Comparison of ENCODE assay signal across 8 mouse cellular contexts in genomic region chr3:121967681-121968476, GRCm38 (mm10). TPM values are rescaled to one million over a fixed set of nuclear protein-coding genes. Genes with fewer than 3 reads are reported as not detected.
DNase-seq lines count a peak whose midpoint lies in the region; ATAC-seq and TF ChIP-seq lines count a peak whose summit lies in the region.

No protein-coding gene starts in this region.

- peaks cover 14% of the 10 kb centered on the region for H3K4me1 ChIP-seq in embryonic facial prominence, embryonic 13.5 days
- peaks cover 3% of the 10 kb centered on the region; the same call in 1 of the 2 replicates for H3K4me1 ChIP-seq in kidney, adult 2 months (ENCODE audit: control insufficient read depth, insufficient read depth, low read length)
- peaks cover 17% of the 10 kb centered on the region for H3K4me1 ChIP-seq in limb, embryonic 13.5 days
- peaks cover 9% of the 10 kb centered on the region for H3K4me1 ChIP-seq in midbrain, embryonic 15.5 days
- no peaks in the 10 kb centered on the region for H3K4me1 ChIP-seq in spleen, adult 2 months (ENCODE audit: control insufficient read depth, insufficient read depth, insufficient read length)

- peak overlapping the region; percentile 63 for H3K4me3 ChIP-seq in embryonic facial prominence, embryonic 13.5 days
- peak overlapping the region; percentile 97 for H3K4me3 ChIP-seq in kidney, adult 2 months (ENCODE audit: insufficient read depth, low read depth, low read length)
- H3K4me3 ChIP-seq in limb, embryonic 13.5 days, result peak overlapping the region; percentile 56
- H3K4me3 ChIP-seq in midbrain, embryonic 15.5 days, result peak overlapping the region; percentile 44
- peak overlapping the region; percentile 65 for H3K4me3 ChIP-seq in spleen, adult 2 months (ENCODE audit: extremely low read depth, insufficient read depth, insufficient read length)

- H3K9me3 ChIP-seq in embryonic facial prominence, embryonic 13.5 days, result no peaks in the 10 kb centered on the region
- H3K9me3 ChIP-seq in limb, embryonic 13.5 days, result no peaks in the 10 kb centered on the region
- H3K9me3 ChIP-seq in midbrain, embryonic 15.5 days, result no peaks in the 10 kb centered on the region

- peak overlapping the region; percentile 74 for H3K9ac ChIP-seq in embryonic facial prominence, embryonic 13.5 days
- peak overlapping the region; percentile 69 for H3K9ac ChIP-seq in limb, embryonic 13.5 days
- peak overlapping the region; percentile 41 for H3K9ac ChIP-seq in midbrain, embryonic 15.5 days

- H3K4me2 ChIP-seq in embryonic facial prominence, embryonic 13.5 days, result peak overlapping the region; percentile 72
- peak overlapping the region; percentile 79 for H3K4me2 ChIP-seq in limb, embryonic 13.5 days (replicated peaks)
- peak overlapping the region; percentile 87 for H3K4me2 ChIP-seq in midbrain, embryonic 15.5 days

- TF ChIP-seq POLR2A in kidney, adult 2 months (IDR thresholded peaks at IDR 0.05; ENCODE audit: low read depth, low read length), result peak; percentile 90
- peak; percentile 30; the same call in 1 of the 2 replicates for TF ChIP-seq POLR2A in spleen, adult 2 months (IDR thresholded peaks at IDR 0.05; ENCODE audit: low read depth, low read length)

- no peaks in the 10 kb centered on the region for H3K36me3 ChIP-seq in embryonic facial prominence, embryonic 13.5 days
- H3K36me3 ChIP-seq in kidney, adult 2 months (ENCODE audit: control insufficient read depth, insufficient read depth, low read length), result no peaks in the 10 kb centered on the region
- H3K36me3 ChIP-seq in limb, embryonic 13.5 days, result no peaks in the 10 kb centered on the region
- no peaks in the 10 kb centered on the region for H3K36me3 ChIP-seq in midbrain, embryonic 15.5 days (replicated peaks)
- H3K36me3 ChIP-seq in spleen, adult 2 months (ENCODE audit: control insufficient read depth, insufficient read depth, low read length), result no peaks in the 10 kb centered on the region

- no peak for TF ChIP-seq CTCF in kidney, adult 2 months (conservative IDR thresholded peaks at IDR 0.05; ENCODE audit: insufficient read depth, insufficient read length, low read depth, low read length)
- TF ChIP-seq CTCF in spleen, adult 2 months (IDR thresholded peaks at IDR 0.05; ENCODE audit: extremely low read depth, insufficient read depth, insufficient read length, insufficient replicate concordance), result no peak

- 0 out of 2 replicates have a peak overlapping the region, but pooled peaks have one; percentile 4 for H3K27ac ChIP-seq in embryonic facial prominence, embryonic 13.5 days
- H3K27ac ChIP-seq in kidney, adult 2 months (ENCODE audit: insufficient read depth, low read depth, low read length), result peak overlapping the region; percentile 85
- no peak overlapping the region; the same call in 1 of the 2 replicates for H3K27ac ChIP-seq in limb, embryonic 13.5 days
- H3K27ac ChIP-seq in midbrain, embryonic 15.5 days, result no peak overlapping the region
- no peak overlapping the region for H3K27ac ChIP-seq in spleen, adult 2 months (ENCODE audit: insufficient read depth, low read length)

- under 1% methylated on average over 33 of the region's 33 CpGs for WGBS in embryonic facial prominence, embryonic 13.5 days
- WGBS in kidney, adult 2 months, result 2% methylated on average over 33 of the region's 33 CpGs
- under 1% methylated on average over 33 of the region's 33 CpGs for WGBS in limb, embryonic 13.5 days
- 2% methylated on average over 33 of the region's 33 CpGs for WGBS in midbrain, embryonic 15.5 days
- 6% methylated on average over 33 of the region's 33 CpGs for WGBS in spleen, adult 2 months

- no peaks in the 10 kb centered on the region for H3K27me3 ChIP-seq in embryonic facial prominence, embryonic 13.5 days
- H3K27me3 ChIP-seq in kidney, adult 2 months (replicated peaks; ENCODE audit: control insufficient read depth, insufficient read depth, low read length), result no peaks in the 10 kb centered on the region
- H3K27me3 ChIP-seq in limb, embryonic 13.5 days, result no peaks in the 10 kb centered on the region
- peaks cover 17% of the 10 kb centered on the region for H3K27me3 ChIP-seq in midbrain, embryonic 15.5 days (replicated peaks)
- no peaks in the 10 kb centered on the region; the same call in 1 of the 2 replicates for H3K27me3 ChIP-seq in spleen, adult 2 months (ENCODE audit: control insufficient read depth, insufficient read depth, low read length)

- peak; percentile 100 for ATAC-seq in embryonic facial prominence, embryonic 13.5 days (ENCODE audit: insufficient number of reproducible peaks, insufficient read depth, low FRiP score, low TSS enrichment, low read depth)
- peak; percentile 100 for ATAC-seq in limb, embryonic 13.5 days (ENCODE audit: low FRiP score, low read depth)
- ATAC-seq in midbrain, embryonic 15.5 days (replicated peaks), result peak; percentile 98

- DNase-seq in 416B (ENCODE audit: low read depth), result peak; percentile 71
- peak; percentile 95 to 96 for DNase-seq in adrenal gland, postnatal 36 days
- peak; percentile 94 to 95 for DNase-seq in heart, adult 18-20 months
- DNase-seq in kidney, adult 2 months, result peak; percentile 97
- peak; percentile 40 to 66 for DNase-seq in spleen, adult 2 months (ENCODE audit: low read depth in 1 of 2, low spot score in 2 of 2)

RNA-seq across cellular contexts. Expression of gene Arhgap29, which starts 15.5 kb away (rescaled TPM):
- 10 to 100 TPM; 60.2 to 60.4 TPM for total RNA-seq in adrenal gland, postnatal 36 days (2021)
- 44.2 and 49.3 TPM in 2 replicates for polyA plus RNA-seq in embryonic facial prominence, embryonic 13.5 days (2015; fragmentation: Nextera tagmentation; extraction: Ambion mirVana)
- 10 to 100 TPM; 34.8 to 41.2 TPM for total RNA-seq in heart, adult 18-20 months (2021)
- 28.4 and 31.7 TPM in 2 replicates for polyA plus RNA-seq in kidney, adult 2 months (2012; rRNA removed)
- 43.6 and 54.3 TPM in 2 replicates for polyA plus RNA-seq in limb, embryonic 13.5 days (2015; fragmentation: Nextera tagmentation; extraction: Ambion mirVana)
- 18.6 and 20.4 TPM in 2 replicates for polyA plus RNA-seq in midbrain, embryonic 15.5 days (2015; fragmentation: Nextera tagmentation; extraction: Ambion mirVana)
- 6.2 and 7.5 TPM in 2 replicates for polyA plus RNA-seq in spleen, adult 2 months (2012; rRNA removed)

Comparison
In these comparisons a context has a peak if more than half of its experiments do, and no peak if none do; other contexts are left out.
1. H3K27ac ChIP-seq: peak in embryonic facial prominence, embryonic 13.5 days (single experiment) and kidney, adult 2 months (single experiment); none in limb, embryonic 13.5 days (single experiment), midbrain, embryonic 15.5 days (single experiment) and spleen, adult 2 months (single experiment).
2. H3K4me3 ChIP-seq: peak in every context shown above with its lines; median percentile 97 in kidney, adult 2 months; 65 in spleen, adult 2 months; 63 in embryonic facial prominence, embryonic 13.5 days; 56 in limb, embryonic 13.5 days; 44 in midbrain, embryonic 15.5 days.
3. Peak in every context shown above with its lines, with median percentiles within 50 percentile points of each other: DNase-seq, ATAC-seq, H3K4me2 ChIP-seq and H3K9ac ChIP-seq.